Mouse (Mus musculus): ENCODE results near the gene Tuba1a.

- TF ChIP-seq POLR2A (IDR thresholded peaks at IDR 0.05; ENCODE audit: control insufficient read depth, extremely low read depth, insufficient read depth, low read length, poor library complexity), result no peak
- TF ChIP-seq CTCF (IDR thresholded peaks at IDR 0.05; ENCODE audit: borderline replicate concordance, control insufficient read depth, extremely low read depth, insufficient read depth, low read length, poor library complexity), result no peak
Observed at GRCm38 (mm10) chr15:98990669-98991539, 37.4 kb upstream of the Tuba1a start.

Measured in thymus, adult 2 months (tissue).